Mouse (Mus musculus) 3134 (cell line): ENCODE data around the gene Olfr1390.
A peak's percentile ranks its signal among the peaks of the same experiment; 100 is the strongest.
"Not testable (repeated sequence)": the region's sequence is repeated elsewhere in the genome, so short reads cannot be mapped to it uniquely, and the experiment has no call there.

Experiments
- DNase-seq: peaks from one replicate; pipeline ENCODE4 v3.0.0-alpha.2; 2011; ENCODE audit warnings: low spot score; ENCODE audit not compliant: insufficient read length; ENCODE audit errors: extremely low read depth

Gene Olfr1390

DNA sequence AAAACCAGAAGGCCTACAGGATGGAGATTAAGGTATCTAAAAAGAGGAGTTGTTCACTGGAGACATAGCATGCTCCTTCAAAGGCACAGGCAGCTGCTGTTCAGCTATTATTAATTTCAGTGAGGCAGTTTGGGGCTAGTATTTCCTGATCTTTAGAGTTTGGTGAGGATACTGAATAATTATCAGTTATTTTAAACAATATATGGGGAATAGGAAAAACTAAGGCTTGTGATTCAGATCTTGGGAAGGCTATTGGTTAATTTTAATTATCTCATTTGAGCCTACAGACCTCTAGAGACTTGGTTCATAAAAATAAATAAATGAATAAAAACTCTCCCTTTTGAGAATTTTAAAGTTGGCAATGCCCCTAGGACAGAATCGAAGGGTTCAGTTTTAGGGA is at the start of gene Olfr1390:
Gene Olfr1390, plus strand, starts transcription at position 301 of the 400 bp plus-strand sequence.
- DNase-seq = no peak

- no peak for DNase-seq
These were observed 47.7 kb upstream of the Olfr1390 start for GRCm38 (mm10) chr11:49287251-49287650.

DNA sequence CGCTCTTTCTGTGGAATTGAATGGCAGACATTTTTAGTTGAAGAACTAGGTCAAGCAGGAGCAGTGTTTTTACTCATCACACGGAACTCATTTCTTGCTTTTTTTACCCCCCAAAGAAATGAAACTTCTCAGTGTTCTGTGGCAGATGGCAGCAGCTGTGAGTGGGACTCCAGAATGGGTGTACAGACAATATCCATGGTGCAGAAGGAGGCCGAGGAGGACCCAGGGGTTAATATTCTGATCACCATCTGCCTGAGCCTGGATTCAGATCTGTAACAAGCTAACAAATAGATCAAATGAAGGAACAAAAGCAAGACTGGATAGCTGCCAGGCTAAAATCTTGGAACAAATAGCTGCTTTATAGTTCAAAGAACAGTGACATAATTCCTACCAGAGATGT is 42.2 kb upstream of the Olfr1390 start:
- DNase-seq = no peak

DNA sequence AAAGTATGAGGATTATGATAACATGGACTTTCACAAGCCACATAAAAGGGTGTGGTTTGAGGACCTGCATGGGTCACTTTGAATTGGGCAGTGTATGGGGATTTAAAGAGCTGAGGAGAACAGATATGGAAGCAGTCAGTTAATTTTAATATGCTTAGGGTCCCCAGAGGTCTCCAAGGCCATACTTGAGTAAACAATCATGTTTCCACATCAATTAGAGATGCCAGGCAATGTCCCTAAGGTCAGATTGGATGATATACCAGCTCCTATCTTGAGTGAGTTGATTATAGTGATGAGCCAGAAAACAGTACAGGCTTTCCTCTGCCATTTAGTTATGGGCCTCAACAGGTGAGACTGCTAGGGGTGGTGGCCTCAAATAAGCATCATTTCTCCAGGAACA is 30.5 kb upstream of the Olfr1390 start, which contains the start of gene Olfr10:
Gene Olfr10, plus strand, starts transcription at position 301 of the 400 bp plus-strand sequence.
- no peak for DNase-seq

DNA sequence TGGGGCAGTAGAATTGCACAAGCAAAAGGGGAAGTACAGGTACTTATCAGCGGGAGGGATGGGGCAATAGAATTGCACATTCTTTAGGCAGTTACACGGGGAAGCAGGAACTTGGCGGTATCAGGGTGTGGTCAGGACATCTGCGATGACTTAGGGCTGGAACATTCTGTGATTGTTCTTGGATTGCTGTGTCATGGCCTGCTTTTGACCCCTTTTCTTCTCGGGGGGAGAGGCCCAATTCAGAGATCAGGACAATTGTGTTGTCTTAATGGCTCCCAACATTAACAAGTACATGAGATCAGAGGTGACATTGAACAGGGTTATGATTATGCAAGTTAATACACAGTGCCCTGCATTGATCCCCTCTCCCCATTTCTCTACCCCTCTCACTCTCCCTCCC is 26.4 kb upstream of the Olfr1390 start:
- DNase-seq = not testable (repeated sequence)

GRCm38 (mm10) chr11:49322442-49322841 is 12.5 kb upstream of the Olfr1390 start, which contains the start of gene Olfr1391:
Gene Olfr1391 (plus strand): TSS chr11:49322742.
- DNase-seq = no peak

DNA sequence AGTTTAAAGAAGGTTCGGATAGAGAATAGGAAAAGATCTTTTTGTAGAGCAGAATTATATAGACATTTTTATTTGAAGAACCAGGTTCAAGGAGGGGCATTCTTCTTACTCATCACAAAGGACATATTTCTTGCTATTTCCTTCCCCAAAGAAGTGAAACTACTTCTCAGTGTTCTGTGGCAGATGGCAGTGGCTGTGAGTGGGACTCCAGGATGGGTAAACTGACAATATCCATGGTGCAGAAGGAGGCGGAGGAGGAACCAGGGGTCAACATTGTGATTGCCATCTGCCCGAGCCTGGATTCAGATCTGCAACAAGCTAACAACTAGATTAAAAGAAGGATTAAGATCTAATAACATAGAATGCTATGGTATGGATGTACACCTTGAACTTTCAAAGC is 8.3 kb upstream of the Olfr1390 start:
- DNase-seq = no peak

DNA sequence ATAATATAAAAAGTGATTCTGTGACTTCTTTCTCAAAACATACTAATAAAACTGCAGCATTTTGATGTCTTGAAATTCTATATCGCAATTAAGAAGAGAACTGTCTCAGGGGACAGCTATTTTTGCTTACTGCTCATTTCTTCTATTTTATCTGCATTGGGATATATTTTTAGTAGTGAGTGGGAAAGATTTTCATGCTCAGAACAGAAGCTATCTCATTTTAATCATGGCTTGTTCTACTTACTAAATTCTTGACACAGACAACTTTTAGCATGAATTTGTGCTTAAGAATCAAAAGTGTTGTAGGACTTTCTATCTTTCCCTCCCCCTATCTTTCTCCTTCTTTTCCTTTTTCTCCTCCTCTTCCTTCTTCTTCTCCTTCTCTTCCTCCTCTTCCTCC is 5.3 kb upstream of the Olfr1390 start:
- DNase-seq = no peak

- peak; percentile 20 for DNase-seq
These were observed 2.3 kb downstream of the Olfr1390 start for GRCm38 (mm10) chr11:49337150-49337832.

GRCm38 (mm10) chr11:49383133-49383532 is 48.1 kb downstream of the Olfr1390 start:
- no peak for DNase-seq

DNA sequence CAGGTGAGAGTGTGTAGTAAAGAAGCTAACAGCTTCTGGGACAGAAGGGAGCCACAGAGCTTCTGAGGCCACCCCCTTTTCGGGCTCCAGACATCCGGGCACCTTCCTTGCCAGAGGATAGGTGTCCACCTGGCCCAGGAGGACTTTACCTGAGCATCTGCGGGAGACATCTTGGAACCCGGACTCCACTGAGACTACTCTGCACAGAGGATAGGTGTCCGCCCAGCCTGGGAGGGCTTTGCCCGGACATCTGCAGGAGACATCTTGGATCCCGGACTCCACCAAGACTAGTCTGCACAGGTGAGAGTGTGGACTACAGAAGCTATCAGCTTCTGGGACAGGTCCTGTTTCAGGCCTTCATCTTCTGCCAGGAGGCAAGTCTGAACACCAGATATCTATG is 51.1 kb downstream of the Olfr1390 start:
- DNase-seq = not testable (repeated sequence)
